Mouse (Mus musculus) left cerebral cortex, postnatal 10 days (tissue): Measurements from ENCODE around the gene Gm20388. TPM values are rescaled to one million over a fixed set of nuclear protein-coding genes. Genes with fewer than 3 reads are reported as not detected.

Experiments used
- DNase-seq, 2 experiments: peaks; one replicate each; pipeline ENCODE4 v3.0.0; 2021 to 2022; ENCODE audit warnings: low spot score in 2 of 2, mixed read lengths in 1 of 2; ENCODE audit errors: extremely low spot score in 1 of 2
- intact Hi-C: fragments of 180-260 bp; cut with DNase I; formaldehyde crosslinking; loops from one replicate; pipeline ENCODE4 v1.15.1; 2025
- total RNA-seq, 2 experiments: library from RNA; stranded (reverse); gene quantifications; 2 replicates each; pipeline ENCODE4 v1.2.3; 2021

The Gm20388 gene
- total RNA-seq, 2 experiments from 2014 or later, result 4.4 to 9.0 TPM

GRCm38 (mm10) chr8:121950749-121951655 lies 2040.4 kb downstream of the Gm20388 start:
- intact Hi-C loops, result no loop called here
- DNase-seq, result peak; percentile 53 to 86

GRCm38 (mm10) chr8:121951656-121952009 lies 2041.0 kb downstream of the Gm20388 start:
- intact Hi-C loops, result no loop called here
- DNase-seq, result no peak

GRCm38 (mm10) chr8:121952122-121952521 lies 2041.5 kb downstream of the Gm20388 start:
- DNase-seq, result no peak
- intact Hi-C loops, result no loop called here

- DNase-seq, result no peak
- intact Hi-C loops, result no loop called here
These were observed 2042.2 kb downstream of the Gm20388 start for GRCm38 (mm10) chr8:121952800-121953199.

- DNase-seq, result no peak
These were observed 2043.3 kb downstream of the Gm20388 start for GRCm38 (mm10) chr8:121953821-121954545.

GRCm38 (mm10) chr8:121954981-121955555 lies 2044.4 kb downstream of the Gm20388 start:
- no peak for DNase-seq
- intact Hi-C loops, result no loop called here

More at GRCm38 (mm10) chr8:121953821-121954545, 2043.3 kb downstream of the Gm20388 start:
- intact Hi-C loops, result no loop called here

GRCm38 (mm10) chr8:121955825-121956500 lies 2045.3 kb downstream of the Gm20388 start:
- DNase-seq, result no peak
- intact Hi-C loops, result no loop called here

GRCm38 (mm10) chr8:121958395-121958794 lies 2047.8 kb downstream of the Gm20388 start:
- intact Hi-C loops, result no loop called here
- no peak for DNase-seq

- intact Hi-C loops, result no loop called here
- DNase-seq, result no peak
These were observed 2052.3 kb downstream of the Gm20388 start for GRCm38 (mm10) chr8:121962892-121963291.

GRCm38 (mm10) chr8:121964716-121965512 lies 2054.3 kb downstream of the Gm20388 start:
- intact Hi-C loops, result no loop called here
- DNase-seq, result no peak

GRCm38 (mm10) chr8:121966110-121966509 lies 2055.5 kb downstream of the Gm20388 start:
- intact Hi-C loops, result no loop called here
- DNase-seq, result no peak

GRCm38 (mm10) chr8:121966714-121967448 lies 2056.2 kb downstream of the Gm20388 start:
- intact Hi-C loops, result no loop called here
- no peak for DNase-seq

- DNase-seq, result no peak
- intact Hi-C loops, result no loop called here
These were observed 2057.3 kb downstream of the Gm20388 start for GRCm38 (mm10) chr8:121967977-121968376.

- no peak for DNase-seq
- intact Hi-C loops, result no loop called here
These were observed 2057.9 kb downstream of the Gm20388 start for GRCm38 (mm10) chr8:121968542-121968941.

- intact Hi-C loops, result no loop called here
- no peak for DNase-seq
These were observed 2059.6 kb downstream of the Gm20388 start for GRCm38 (mm10) chr8:121970225-121970624.

- DNase-seq, result no peak
- intact Hi-C loops, result no loop called here
These were observed 2060.9 kb downstream of the Gm20388 start for GRCm38 (mm10) chr8:121971488-121972058.

GRCm38 (mm10) chr8:121973906-121974305 lies 2063.3 kb downstream of the Gm20388 start:
- DNase-seq, result no peak
- intact Hi-C loops, result no loop called here
